Mouse (Mus musculus): Measurements from ENCODE around the gene B020004J07Rik.
A peak's percentile ranks its signal among the peaks of the same experiment; 100 is the strongest.
"Not testable (repeated sequence)": the region's sequence is repeated elsewhere in the genome, so short reads cannot be mapped to it uniquely, and the experiment has no call there.

The B020004J07Rik gene

GRCm38 (mm10) chr4:101843923-101844322 lies at the start of gene B020004J07Rik:
TSS of gene B020004J07Rik (minus strand) at chr4:101844023.
- not testable (repeated sequence) for DNase-seq

GRCm38 (mm10) chr4:101889377-101889776 lies 45.6 kb upstream of the B020004J07Rik start:
- DNase-seq = no peak

- DNase-seq = no peak
Observed at GRCm38 (mm10) chr4:101883641-101884040, 39.8 kb upstream of the B020004J07Rik start.

GRCm38 (mm10) chr4:101875687-101876086 lies 31.9 kb upstream of the B020004J07Rik start:
- DNase-seq = not testable (repeated sequence)

GRCm38 (mm10) chr4:101872031-101872430 lies 28.2 kb upstream of the B020004J07Rik start:
- DNase-seq = not testable (repeated sequence)

GRCm38 (mm10) chr4:101862289-101862688 lies 18.5 kb upstream of the B020004J07Rik start:
- no peak for DNase-seq

- peak; percentile 10 for DNase-seq
Observed at GRCm38 (mm10) chr4:101860873-101861272, 17.1 kb upstream of the B020004J07Rik start.

GRCm38 (mm10) chr4:101850908-101851307 lies 7.1 kb upstream of the B020004J07Rik start:
- no peak for DNase-seq
